Mouse (Mus musculus): ENCODE data around the gene Olfr750. TPM values are rescaled to one million over a fixed set of nuclear protein-coding genes. Genes with fewer than 3 reads are reported as not detected.

Gene Olfr750
- polyA plus RNA-seq (2015; fragmentation: Nextera tagmentation; extraction: Ambion mirVana), result 0.05 and 0.10 TPM in 2 replicates

DNA sequence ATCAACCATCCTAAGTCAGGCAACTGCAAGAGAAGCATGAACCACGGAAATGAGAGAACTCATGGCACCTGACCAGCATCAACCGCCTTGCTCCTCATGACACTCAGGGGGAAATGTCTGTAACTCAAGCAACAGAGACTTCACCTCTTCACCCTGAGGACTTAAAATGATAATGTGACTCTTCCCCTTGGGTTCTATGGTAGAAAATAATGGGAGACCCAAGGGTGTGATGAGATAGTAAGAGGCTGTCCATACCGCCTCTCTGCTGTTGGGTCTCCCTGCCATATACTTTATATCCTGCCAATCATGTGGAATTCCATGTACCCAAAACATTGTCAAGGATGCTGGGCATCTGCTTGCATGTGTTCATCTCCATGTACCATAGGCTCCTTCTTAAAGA is at the start of gene Olfr750:
Gene Olfr750, minus strand, starts transcription at position 101 of the 400 bp plus-strand sequence.
- Histone ChIP-seq H3K9me3 (ENCODE audit: low read length) (no peaks in the 10 kb centered on the region), H3K4me1 (ENCODE audit: insufficient read depth, low read depth, low read length) (no peaks in the 10 kb centered on the region), H3K9ac (replicated peaks; ENCODE audit: low read depth) (no peak within 1 kb of the TSS), H3K4me2 (replicated peaks; ENCODE audit: low read depth, low read length) (no peak within 1 kb of the TSS), H3K27ac (ENCODE audit: low read length) (no peak within 1 kb of the TSS), H3K4me3 (ENCODE audit: low read depth, low read length) (no peak within 1 kb of the TSS), H3K27me3 (replicated peaks; ENCODE audit: insufficient read depth, low read length) (no peaks in the 10 kb centered on the region), H3K36me3 (ENCODE audit: insufficient read depth, low read length) (no peaks in the 10 kb centered on the region)
- TF ChIP-seq EP300 (IDR thresholded peaks at IDR 0.05) (no peak), CTCF (IDR thresholded peaks at IDR 0.05) (no peak)
- ATAC-seq (no peak), DNase-seq (ENCODE audit: low spot score) (no peak)
- WGBS, result 83% methylated on average over 3 of the region's 3 CpGs

DNA sequence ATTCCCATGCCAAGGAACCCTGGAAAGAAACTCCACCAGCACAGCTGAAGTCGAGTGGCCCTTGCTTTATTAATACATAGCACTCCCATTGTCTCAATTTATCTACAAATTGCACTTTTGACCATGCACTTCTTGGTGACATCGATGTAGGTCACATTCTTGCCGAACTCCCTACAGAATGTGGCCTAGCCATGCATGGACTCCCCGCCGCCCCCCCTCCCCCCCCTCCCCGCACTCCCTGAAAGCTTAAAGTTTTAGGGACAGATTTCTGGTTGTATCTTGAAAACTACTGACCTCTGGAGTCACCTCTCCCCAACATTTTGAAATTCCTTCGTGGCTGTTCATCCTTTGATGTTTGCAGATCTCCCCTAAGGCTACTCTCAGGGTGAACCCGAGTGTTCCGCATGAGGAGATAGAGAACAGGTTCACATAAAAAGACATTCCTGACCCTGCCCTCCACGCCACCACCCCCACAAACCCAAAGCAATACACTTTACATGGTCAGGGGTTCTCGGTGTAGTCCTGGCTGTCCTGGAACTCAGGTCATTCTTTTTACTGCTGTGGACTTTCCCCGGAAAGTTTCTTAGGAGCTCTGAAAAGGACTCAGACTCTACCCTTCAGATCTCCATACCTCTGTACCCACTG is 39.8 kb upstream of the Olfr750 start, which contains the start of gene Eddm3b:
Gene Eddm3b, plus strand, starts transcription at position 511 of the 645 bp plus-strand sequence.
- no peak within 1 kb of the TSS for H3K27ac ChIP-seq (ENCODE audit: low read length)

DNA sequence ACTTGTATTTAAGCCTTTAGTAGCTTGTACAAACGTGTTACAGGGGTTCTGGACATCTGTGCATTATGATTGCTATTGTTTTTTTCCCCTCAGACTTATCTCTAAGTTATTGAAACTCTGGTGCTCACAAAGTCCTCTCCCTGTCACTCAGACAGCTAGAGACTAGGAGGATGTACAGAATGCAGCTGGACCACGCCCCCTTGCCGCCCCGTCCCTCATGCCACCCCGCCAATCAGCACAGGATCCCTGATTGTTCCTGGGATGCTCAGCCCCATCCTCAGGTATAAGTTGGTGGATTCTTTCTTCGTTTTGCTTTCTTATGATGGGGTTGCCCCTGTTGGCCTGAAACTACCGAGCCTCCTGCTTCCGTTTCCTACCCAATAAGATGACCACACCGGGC is 39.2 kb upstream of the Olfr750 start:
- Histone ChIP-seq H3K4me2 (replicated peaks; ENCODE audit: low read depth, low read length) (no peak overlapping the region), H3K4me1 (ENCODE audit: insufficient read depth, low read depth, low read length) (no peaks in the 10 kb centered on the region), H3K27me3 (replicated peaks; ENCODE audit: insufficient read depth, low read length) (no peaks in the 10 kb centered on the region), H3K36me3 (ENCODE audit: insufficient read depth, low read length) (no peaks in the 10 kb centered on the region), H3K4me3 (ENCODE audit: low read depth, low read length) (no peak overlapping the region), H3K27ac (ENCODE audit: low read length) (no peak overlapping the region), H3K9ac (replicated peaks; ENCODE audit: low read depth) (no peak overlapping the region), H3K9me3 (ENCODE audit: low read length) (no peaks in the 10 kb centered on the region)
- ATAC-seq (no peak), DNase-seq (ENCODE audit: low spot score) (no peak)
- WGBS, result 46% methylated on average over 9 of the region's 9 CpGs
- TF ChIP-seq EP300 (IDR thresholded peaks at IDR 0.05), result no peak
- no peak for TF ChIP-seq CTCF (IDR thresholded peaks at IDR 0.05)

More for the DNA sequence above, 39.8 kb upstream of the Olfr750 start, which contains the start of gene Eddm3b:
- no peaks in the 10 kb centered on the region for H3K9me3 ChIP-seq (ENCODE audit: low read length)
- no peaks in the 10 kb centered on the region for H3K36me3 ChIP-seq (ENCODE audit: insufficient read depth, low read length)
- no peaks in the 10 kb centered on the region for H3K27me3 ChIP-seq (replicated peaks; ENCODE audit: insufficient read depth, low read length)
- no peak within 1 kb of the TSS for H3K4me3 ChIP-seq (ENCODE audit: low read depth, low read length)
- no peak for DNase-seq (ENCODE audit: low spot score)
- no peak for ATAC-seq
- no peaks in the 10 kb centered on the region for H3K4me1 ChIP-seq (ENCODE audit: insufficient read depth, low read depth, low read length)
- no peak within 1 kb of the TSS for H3K9ac ChIP-seq (replicated peaks; ENCODE audit: low read depth)
- WGBS, result 39% methylated on average over 10 of the region's 12 CpGs
- TF ChIP-seq CTCF (IDR thresholded peaks at IDR 0.05) (no peak), EP300 (IDR thresholded peaks at IDR 0.05) (no peak)
- no peak within 1 kb of the TSS for H3K4me2 ChIP-seq (replicated peaks; ENCODE audit: low read depth, low read length)

DNA sequence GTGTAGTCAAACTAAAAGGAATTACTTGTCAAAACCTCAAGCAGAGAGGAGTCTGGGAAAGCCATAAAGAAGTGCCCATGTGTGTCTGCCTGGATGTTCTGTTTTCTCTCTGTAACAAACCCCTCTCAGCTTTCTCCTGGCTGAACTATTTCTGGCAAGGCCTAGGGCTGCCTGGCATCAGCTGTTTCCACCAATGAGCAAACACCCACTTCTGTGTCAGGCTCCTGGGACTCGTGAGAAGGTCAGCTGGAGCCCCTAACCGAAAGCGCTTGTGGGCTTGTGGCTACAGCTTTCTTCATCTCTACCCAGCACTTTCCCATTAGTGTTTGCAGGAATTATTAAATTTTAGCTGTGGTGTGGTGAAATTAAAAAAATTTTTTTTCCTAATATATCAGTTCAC is 37.7 kb upstream of the Olfr750 start:
- ATAC-seq (no peak), DNase-seq (ENCODE audit: low spot score) (no peak)
- Histone ChIP-seq H3K27me3 (replicated peaks; ENCODE audit: insufficient read depth, low read length) (no peaks in the 10 kb centered on the region), H3K9me3 (ENCODE audit: low read length) (no peaks in the 10 kb centered on the region), H3K9ac (replicated peaks; ENCODE audit: low read depth) (no peak overlapping the region), H3K36me3 (ENCODE audit: insufficient read depth, low read length) (no peaks in the 10 kb centered on the region), H3K27ac (ENCODE audit: low read length) (no peak overlapping the region), H3K4me2 (replicated peaks; ENCODE audit: low read depth, low read length) (no peak overlapping the region), H3K4me1 (ENCODE audit: insufficient read depth, low read depth, low read length) (no peaks in the 10 kb centered on the region), H3K4me3 (ENCODE audit: low read depth, low read length) (no peak overlapping the region)
- 62% methylated on average over 3 of the region's 3 CpGs for WGBS
- TF ChIP-seq EP300 (IDR thresholded peaks at IDR 0.05) (no peak), CTCF (IDR thresholded peaks at IDR 0.05) (no peak)

DNA sequence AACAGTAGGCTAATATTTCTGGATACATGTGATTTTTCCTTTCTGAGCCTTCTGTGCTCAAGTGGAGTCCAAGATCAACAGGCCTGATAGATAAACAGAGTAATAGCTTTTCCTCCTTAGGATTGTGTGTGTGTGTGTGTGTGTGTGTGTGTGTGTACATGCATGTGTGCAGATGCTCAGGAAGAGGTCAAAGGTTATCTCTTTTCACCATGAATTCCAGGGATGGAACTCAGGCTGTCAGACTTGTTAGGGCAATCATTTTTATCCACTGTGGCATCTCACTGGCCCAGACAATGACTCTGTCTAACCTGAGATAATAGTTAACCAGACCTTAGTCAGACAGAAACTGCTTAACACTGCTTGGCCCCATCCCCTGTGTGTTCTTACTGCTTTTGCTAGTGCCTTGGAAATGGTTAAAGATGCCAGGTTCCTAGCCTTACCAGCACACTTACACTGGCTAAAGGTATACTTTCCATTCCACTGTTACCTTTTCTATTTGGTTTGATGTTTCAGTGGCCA is 32.3 kb upstream of the Olfr750 start:
- DNase-seq (ENCODE audit: low spot score) (no peak), ATAC-seq (no peak)
- no peaks in the 10 kb centered on the region for H3K4me1 ChIP-seq (ENCODE audit: insufficient read depth, low read depth, low read length)
- no peak overlapping the region for H3K4me2 ChIP-seq (replicated peaks; ENCODE audit: low read depth, low read length)
- H3K36me3 ChIP-seq (ENCODE audit: insufficient read depth, low read length), result no peaks in the 10 kb centered on the region
- H3K9ac ChIP-seq (replicated peaks; ENCODE audit: low read depth), result no peak overlapping the region
- TF ChIP-seq EP300 (IDR thresholded peaks at IDR 0.05) (no peak), CTCF (IDR thresholded peaks at IDR 0.05) (no peak)
- no peak overlapping the region for H3K27ac ChIP-seq (ENCODE audit: low read length)
- H3K27me3 ChIP-seq (replicated peaks; ENCODE audit: insufficient read depth, low read length), result no peaks in the 10 kb centered on the region
- no peak overlapping the region for H3K4me3 ChIP-seq (ENCODE audit: low read depth, low read length)
- no peaks in the 10 kb centered on the region for H3K9me3 ChIP-seq (ENCODE audit: low read length)

DNA sequence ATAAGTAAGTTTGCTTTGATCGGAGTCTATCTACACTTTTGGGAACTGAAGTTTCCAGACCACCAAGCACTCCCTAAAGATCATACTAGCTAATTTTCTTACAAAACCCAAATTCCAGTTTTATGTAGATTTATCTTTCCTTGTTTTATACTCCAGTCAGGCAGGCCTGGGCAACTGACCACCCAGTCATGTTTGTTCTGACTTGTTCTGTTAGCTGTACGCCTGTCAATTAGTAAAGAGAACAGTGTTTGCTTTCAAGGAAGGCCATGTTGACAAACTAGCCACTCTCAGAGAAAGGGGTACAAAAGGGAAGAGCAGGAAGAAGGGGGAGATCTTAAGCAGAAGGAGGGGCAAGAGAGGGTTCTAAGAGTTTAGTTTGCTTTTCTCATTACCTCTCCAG is 30.1 kb upstream of the Olfr750 start:
- Histone ChIP-seq H3K27ac (ENCODE audit: low read length) (no peak overlapping the region), H3K9me3 (ENCODE audit: low read length) (no peaks in the 10 kb centered on the region), H3K27me3 (replicated peaks; ENCODE audit: insufficient read depth, low read length) (no peaks in the 10 kb centered on the region), H3K9ac (replicated peaks; ENCODE audit: low read depth) (no peak overlapping the region), H3K4me2 (replicated peaks; ENCODE audit: low read depth, low read length) (no peak overlapping the region), H3K4me1 (ENCODE audit: insufficient read depth, low read depth, low read length) (no peaks in the 10 kb centered on the region), H3K36me3 (ENCODE audit: insufficient read depth, low read length) (no peaks in the 10 kb centered on the region), H3K4me3 (ENCODE audit: low read depth, low read length) (no peak overlapping the region)
- DNase-seq (ENCODE audit: low spot score) (no peak), ATAC-seq (no peak)
- TF ChIP-seq EP300 (IDR thresholded peaks at IDR 0.05) (no peak), CTCF (IDR thresholded peaks at IDR 0.05) (no peak)
- WGBS, result 64% methylated on average over 2 of the region's 2 CpGs

All from lung, postnatal 0 days (tissue).